Mouse (Mus musculus): Measurements from ENCODE around the gene Pear1. TPM values are rescaled to one million over a fixed set of nuclear protein-coding genes. Genes with fewer than 3 reads are reported as not detected.
"Not testable (repeated sequence)": the region's sequence is repeated elsewhere in the genome, so short reads cannot be mapped to it uniquely, and the experiment has no call there.

Pear1 gene
- 17.5 and 19.8 TPM in 2 replicates for polyA plus RNA-seq (2012; rRNA removed)

DNA sequence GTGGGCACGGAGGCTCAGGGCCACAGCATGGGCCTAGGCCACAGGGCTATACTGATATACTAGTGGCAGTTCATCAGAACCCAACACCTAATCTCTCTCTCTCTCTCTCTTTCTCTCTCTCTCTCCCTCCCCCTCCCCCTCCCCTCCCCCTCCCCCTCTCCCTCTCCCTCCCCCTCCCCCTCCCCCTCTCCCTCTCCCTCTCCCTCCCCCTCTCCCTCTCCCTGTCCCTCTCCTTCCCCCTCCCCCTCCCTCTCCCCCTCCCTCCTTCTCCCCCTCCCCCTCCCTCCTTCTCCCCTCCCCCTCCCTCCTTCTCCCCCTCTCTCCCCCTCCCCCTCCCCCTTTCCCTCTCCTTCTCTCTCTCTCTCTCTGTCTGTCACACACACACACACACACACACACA is at the start of gene Pear1:
Gene Pear1 (minus strand): TSS at position 101 of the 400 bp plus-strand sequence.
- not testable (repeated sequence) for DNase-seq; H3K27me3 ChIP-seq (ENCODE audit: control insufficient read depth, insufficient read depth, low read length); H3K36me3 ChIP-seq (ENCODE audit: control insufficient read depth, insufficient read depth, low read length); H3K4me3 ChIP-seq (ENCODE audit: control insufficient read depth, insufficient read depth, low read length); H3K4me1 ChIP-seq (replicated peaks; ENCODE audit: control insufficient read depth, insufficient read depth, low read length); H3K27ac ChIP-seq (ENCODE audit: control insufficient read depth, insufficient read depth, low read length)
- WGBS: 100% methylated on average over 1 of the region's 1 CpGs

DNA sequence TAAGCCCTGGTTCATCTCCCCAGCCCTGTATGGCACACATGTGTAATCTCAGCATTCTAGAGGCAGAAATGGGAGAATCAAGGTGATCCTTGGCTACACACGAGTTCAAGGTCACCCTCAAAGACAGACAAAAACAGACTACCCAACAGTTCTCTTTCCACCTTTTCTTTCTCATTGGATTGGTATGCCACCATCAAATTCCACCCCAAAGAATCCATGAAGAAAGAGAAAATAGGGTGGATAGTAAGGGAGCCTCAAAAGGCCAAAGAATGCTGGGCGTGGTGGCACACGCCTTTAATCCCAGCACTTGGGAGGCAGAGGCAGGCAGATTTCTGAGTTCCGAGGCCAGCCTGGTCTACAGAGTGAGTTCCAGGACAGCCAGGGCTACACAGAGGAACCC is 40.0 kb upstream of the Pear1 start:
- not testable (repeated sequence) for H3K27me3 ChIP-seq (ENCODE audit: control insufficient read depth, insufficient read depth, low read length); DNase-seq; H3K27ac ChIP-seq (ENCODE audit: control insufficient read depth, insufficient read depth, low read length); H3K4me1 ChIP-seq (replicated peaks; ENCODE audit: control insufficient read depth, insufficient read depth, low read length); H3K4me3 ChIP-seq (ENCODE audit: control insufficient read depth, insufficient read depth, low read length)
- 85% methylated on average over 4 of the region's 4 CpGs for WGBS
- peaks cover 75% of the 10 kb centered on the region for H3K36me3 ChIP-seq (ENCODE audit: control insufficient read depth, insufficient read depth, low read length)

GRCm38 (mm10) chr3:87859813-87860212 is 35.7 kb upstream of the Pear1 start:
- Histone ChIP-seq H3K4me3 (ENCODE audit: control insufficient read depth, insufficient read depth, low read length) (no peak overlapping the region), H3K4me1 (replicated peaks; ENCODE audit: control insufficient read depth, insufficient read depth, low read length) (no peaks in the 10 kb centered on the region), H3K36me3 (ENCODE audit: control insufficient read depth, insufficient read depth, low read length) (peaks cover 51% of the 10 kb centered on the region), H3K27ac (ENCODE audit: control insufficient read depth, insufficient read depth, low read length) (no peak overlapping the region), H3K27me3 (ENCODE audit: control insufficient read depth, insufficient read depth, low read length) (no peaks in the 10 kb centered on the region)
- DNase-seq: peak; percentile 70
- WGBS: 42% methylated on average over 3 of the region's 3 CpGs
- no peak for TF ChIP-seq POLR2A (IDR thresholded peaks at IDR 0.05; ENCODE audit: control insufficient read depth, extremely low read depth, insufficient read depth, low read length, poor library complexity)
- no peak for TF ChIP-seq CTCF (IDR thresholded peaks at IDR 0.05; ENCODE audit: borderline replicate concordance, control insufficient read depth, extremely low read depth, insufficient read depth, low read length, poor library complexity)

DNA sequence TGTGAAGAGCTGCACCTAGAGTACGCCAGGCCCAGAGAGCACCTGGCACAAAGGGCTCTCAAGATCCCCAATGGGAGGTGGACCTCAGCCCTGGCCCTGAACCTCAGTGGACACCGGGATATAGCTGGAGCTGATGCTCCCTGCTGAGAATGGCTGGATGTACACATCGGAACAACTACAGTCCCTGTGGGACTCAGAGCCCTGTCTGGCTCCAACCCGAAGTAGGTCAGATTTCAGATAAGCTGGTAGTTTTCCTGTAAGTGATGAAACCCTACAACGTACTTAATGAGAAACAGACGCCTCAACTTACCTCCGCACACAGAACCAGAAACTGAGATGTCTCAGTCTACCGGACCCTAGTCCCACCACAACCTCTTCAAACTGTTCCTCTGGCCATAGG is 33.6 kb upstream of the Pear1 start:
- H3K27ac ChIP-seq (ENCODE audit: control insufficient read depth, insufficient read depth, low read length): no peak overlapping the region
- H3K27me3 ChIP-seq (ENCODE audit: control insufficient read depth, insufficient read depth, low read length): no peaks in the 10 kb centered on the region
- no peaks in the 10 kb centered on the region for H3K4me1 ChIP-seq (replicated peaks; ENCODE audit: control insufficient read depth, insufficient read depth, low read length)
- WGBS: 94% methylated on average over 8 of the region's 8 CpGs
- H3K4me3 ChIP-seq (ENCODE audit: control insufficient read depth, insufficient read depth, low read length): no peak overlapping the region
- no peak for DNase-seq
- TF ChIP-seq CTCF (IDR thresholded peaks at IDR 0.05; ENCODE audit: borderline replicate concordance, control insufficient read depth, extremely low read depth, insufficient read depth, low read length, poor library complexity): no peak
- H3K36me3 ChIP-seq (ENCODE audit: control insufficient read depth, insufficient read depth, low read length): peaks cover 39% of the 10 kb centered on the region

GRCm38 (mm10) chr3:87855936-87856335 is 31.8 kb upstream of the Pear1 start:
- Histone ChIP-seq H3K4me3 (ENCODE audit: control insufficient read depth, insufficient read depth, low read length) (no peak overlapping the region), H3K27me3 (ENCODE audit: control insufficient read depth, insufficient read depth, low read length) (no peaks in the 10 kb centered on the region), H3K27ac (ENCODE audit: control insufficient read depth, insufficient read depth, low read length) (no peak overlapping the region), H3K36me3 (ENCODE audit: control insufficient read depth, insufficient read depth, low read length) (peaks cover 43% of the 10 kb centered on the region), H3K4me1 (replicated peaks; ENCODE audit: control insufficient read depth, insufficient read depth, low read length) (no peaks in the 10 kb centered on the region)
- 86% methylated on average over 8 of the region's 8 CpGs for WGBS
- no peak for DNase-seq
- TF ChIP-seq POLR2A (IDR thresholded peaks at IDR 0.05; ENCODE audit: control insufficient read depth, extremely low read depth, insufficient read depth, low read length, poor library complexity): no peak
- no peak for TF ChIP-seq CTCF (IDR thresholded peaks at IDR 0.05; ENCODE audit: borderline replicate concordance, control insufficient read depth, extremely low read depth, insufficient read depth, low read length, poor library complexity)

GRCm38 (mm10) chr3:87854795-87855568 is 30.9 kb upstream of the Pear1 start:
- no peak for DNase-seq
- Histone ChIP-seq H3K36me3 (ENCODE audit: control insufficient read depth, insufficient read depth, low read length) (peaks cover 47% of the 10 kb centered on the region), H3K4me1 (replicated peaks; ENCODE audit: control insufficient read depth, insufficient read depth, low read length) (no peaks in the 10 kb centered on the region), H3K27ac (ENCODE audit: control insufficient read depth, insufficient read depth, low read length) (no peak overlapping the region), H3K27me3 (ENCODE audit: control insufficient read depth, insufficient read depth, low read length) (no peaks in the 10 kb centered on the region), H3K4me3 (ENCODE audit: control insufficient read depth, insufficient read depth, low read length) (no peak overlapping the region)
- TF ChIP-seq POLR2A (IDR thresholded peaks at IDR 0.05; ENCODE audit: control insufficient read depth, extremely low read depth, insufficient read depth, low read length, poor library complexity): no peak
- no peak for TF ChIP-seq CTCF (IDR thresholded peaks at IDR 0.05; ENCODE audit: borderline replicate concordance, control insufficient read depth, extremely low read depth, insufficient read depth, low read length, poor library complexity)
- 93% methylated on average over 7 of the region's 7 CpGs for WGBS

DNA sequence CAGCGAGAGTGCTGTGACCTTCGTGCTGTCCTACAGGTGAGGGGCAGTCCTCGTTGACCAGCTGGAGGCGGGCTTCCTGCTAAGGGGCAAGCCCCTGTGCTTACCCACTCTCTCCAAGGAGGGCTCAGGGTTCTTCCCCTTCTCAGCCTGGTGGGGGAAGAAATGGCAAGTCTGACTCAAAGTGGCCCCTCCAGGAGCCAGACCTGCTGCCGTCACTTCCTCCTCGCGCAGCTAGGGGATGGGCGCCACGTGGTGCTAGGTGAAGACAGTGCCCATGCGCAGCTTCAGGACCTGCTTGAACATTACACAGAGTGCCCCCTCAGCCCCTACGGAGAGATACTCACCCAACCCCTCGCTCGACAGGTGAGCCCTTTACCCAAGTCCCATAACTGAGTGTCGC is 25.0 kb upstream of the Pear1 start:
- H3K27ac ChIP-seq (ENCODE audit: control insufficient read depth, insufficient read depth, low read length): no peak overlapping the region
- H3K27me3 ChIP-seq (ENCODE audit: control insufficient read depth, insufficient read depth, low read length): no peaks in the 10 kb centered on the region
- H3K36me3 ChIP-seq (ENCODE audit: control insufficient read depth, insufficient read depth, low read length): peaks cover 47% of the 10 kb centered on the region
- 79% methylated on average over 14 of the region's 14 CpGs for WGBS
- peaks cover 33% of the 10 kb centered on the region for H3K4me1 ChIP-seq (replicated peaks; ENCODE audit: control insufficient read depth, insufficient read depth, low read length)
- DNase-seq: no peak
- no peak overlapping the region for H3K4me3 ChIP-seq (ENCODE audit: control insufficient read depth, insufficient read depth, low read length)
- TF ChIP-seq POLR2A (IDR thresholded peaks at IDR 0.05; ENCODE audit: control insufficient read depth, extremely low read depth, insufficient read depth, low read length, poor library complexity): no peak
- no peak for TF ChIP-seq CTCF (IDR thresholded peaks at IDR 0.05; ENCODE audit: borderline replicate concordance, control insufficient read depth, extremely low read depth, insufficient read depth, low read length, poor library complexity)

Data from thymus, adult 2 months (tissue).